Mouse (Mus musculus) lung, postnatal 0 days (tissue): Measurements from ENCODE around the gene Galnt14.

ENCODE experiments used
- CTCF ChIP-seq: IDR thresholded peaks from 2 replicates; pipeline ENCODE4 v1.5.1; 2016; ENCODE audit warnings: antibody characterized with exemption, mild to moderate bottlenecking
- EP300 ChIP-seq: IDR thresholded peaks from 2 replicates; pipeline ENCODE4 v1.6.1; 2016; ENCODE audit warnings: antibody characterized with exemption, mild to moderate bottlenecking, control low read depth

- TF ChIP-seq CTCF (no peak), EP300 (no peak)
Measured at GRCm38 (mm10) chr17:73656373-73656772, 53.9 kb downstream of the Galnt14 start.
